Mouse (Mus musculus) adrenal gland (tissue): ENCODE data around the gene Saal1.
"Not testable (repeated sequence)": the region's sequence is repeated elsewhere in the genome, so short reads cannot be mapped to it uniquely, and the experiment has no call there.

Experiments
- intact Hi-C: fragments of 180-260 bp; cut with DNase I; formaldehyde crosslinking; loops from one replicate; pipeline ENCODE4 v1.15.1; 2025
- long read RNA-seq, 2 experiments: library from polyadenylated mRNA; unstranded; transcript quantifications; one replicate each; pipeline ENCODE4 v2.0.0; 2020; ENCODE audit warnings: borderline replicate concordance in 1 of 2; ENCODE audit not compliant: insufficient replicate concordance in 1 of 2

Saal1 gene
- long read RNA-seq, experiment 1, full-length matches to known transcripts: 18 of 21 reads
- long read RNA-seq, experiment 1, partial matches to known transcripts: 0 of 21 reads
- long read RNA-seq, experiment 1, other reads (novel, unspliced or antisense): 3 of 21 reads
- long read RNA-seq, experiment 2, full-length matches to known transcripts: 28 of 32 reads
- long read RNA-seq, experiment 2, partial matches to known transcripts: 1 of 32 reads
- long read RNA-seq, experiment 2, other reads (novel, unspliced or antisense): 3 of 32 reads

DNA sequence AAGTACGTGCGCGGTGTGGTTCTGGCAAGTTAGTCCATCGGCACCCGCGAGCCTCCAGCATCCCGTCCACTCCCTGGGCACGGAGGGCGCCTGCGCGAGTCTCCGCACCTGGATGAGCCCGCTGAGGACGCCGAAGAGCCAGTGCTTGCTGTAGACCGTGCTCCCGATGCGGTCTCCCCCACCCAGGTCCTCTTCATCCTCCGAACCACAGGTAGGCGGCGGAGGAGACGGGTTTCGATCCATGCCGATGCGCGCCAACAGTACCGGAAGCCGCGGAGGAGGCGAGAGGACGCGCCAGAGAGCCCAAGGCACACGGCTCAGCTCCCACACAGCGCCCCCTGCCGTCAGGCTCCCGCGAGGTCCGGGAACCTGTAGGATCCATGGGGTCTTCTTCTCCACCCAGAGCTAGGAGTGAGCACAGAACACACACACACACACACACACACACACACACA is at the start of gene Saal1:
Saal1 (minus strand) TSS at position 291 of the 455 bp plus-strand sequence.
- intact Hi-C loops: loop anchor here (5.0 kb wide), 1 partner anchor 137 kb away; no protein-coding TSS in a partner anchor

DNA sequence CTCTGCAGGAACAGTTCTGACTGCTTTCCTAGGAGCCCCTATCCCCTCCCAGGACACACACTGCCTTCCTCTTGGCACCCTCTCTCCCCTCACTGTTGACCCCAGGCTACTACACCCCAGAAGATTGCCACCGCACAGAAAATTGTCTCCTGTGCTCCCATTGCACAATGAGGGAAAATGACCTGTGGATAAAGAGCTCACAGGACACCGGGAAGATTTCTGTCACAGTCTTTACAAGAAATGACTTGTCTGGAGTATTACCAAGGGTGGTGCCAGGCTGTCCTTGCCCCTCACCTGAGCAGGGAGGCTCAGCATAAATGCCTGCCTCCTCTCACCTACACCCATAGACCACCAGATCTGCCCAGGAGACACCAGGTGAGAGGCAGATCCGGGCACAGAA is 41.0 kb upstream of the Saal1 start, which contains the start of gene Saa2:
Saa2 (plus strand) TSS at position 301 of the 400 bp plus-strand sequence.
- intact Hi-C loops: no loop called here

DNA sequence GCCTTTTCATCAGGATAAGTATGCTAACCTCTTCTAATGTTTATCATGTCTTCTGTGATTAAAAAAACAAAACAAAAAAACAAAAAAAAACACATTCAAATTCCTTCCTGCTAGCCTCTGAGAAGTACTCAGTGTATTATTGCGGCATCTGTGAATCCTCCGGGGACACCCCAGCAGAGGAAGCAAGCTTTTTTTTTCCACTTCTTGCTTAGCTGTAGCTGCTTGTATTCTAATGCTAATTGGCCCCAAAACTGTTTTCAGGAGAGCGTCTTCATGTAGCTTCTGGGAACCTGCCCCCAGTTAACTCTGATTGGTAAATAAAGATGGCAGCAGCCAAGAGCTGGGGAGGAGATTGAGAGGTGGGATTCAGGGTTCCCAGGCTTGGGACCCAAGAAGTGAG is 38.0 kb upstream of the Saal1 start:
- intact Hi-C loops: no loop called here

- intact Hi-C loops: no loop called here
Observed at GRCm38 (mm10) chr7:46746381-46746780, 35.9 kb upstream of the Saal1 start.

- intact Hi-C loops: no loop called here
Observed at GRCm38 (mm10) chr7:46745816-46746215, 35.3 kb upstream of the Saal1 start.

GRCm38 (mm10) chr7:46742880-46743279 is 32.4 kb upstream of the Saal1 start, which contains the start of gene Saa1:
Gene Saa1, minus strand, starts transcription at chr7:46742980.
- intact Hi-C loops: not testable (repeated sequence)

- intact Hi-C loops: not testable (repeated sequence)
Observed at GRCm38 (mm10) chr7:46740041-46740440, 29.6 kb upstream of the Saal1 start.

- intact Hi-C loops: no loop called here
Observed at GRCm38 (mm10) chr7:46738561-46739460, 28.3 kb upstream of the Saal1 start.

DNA sequence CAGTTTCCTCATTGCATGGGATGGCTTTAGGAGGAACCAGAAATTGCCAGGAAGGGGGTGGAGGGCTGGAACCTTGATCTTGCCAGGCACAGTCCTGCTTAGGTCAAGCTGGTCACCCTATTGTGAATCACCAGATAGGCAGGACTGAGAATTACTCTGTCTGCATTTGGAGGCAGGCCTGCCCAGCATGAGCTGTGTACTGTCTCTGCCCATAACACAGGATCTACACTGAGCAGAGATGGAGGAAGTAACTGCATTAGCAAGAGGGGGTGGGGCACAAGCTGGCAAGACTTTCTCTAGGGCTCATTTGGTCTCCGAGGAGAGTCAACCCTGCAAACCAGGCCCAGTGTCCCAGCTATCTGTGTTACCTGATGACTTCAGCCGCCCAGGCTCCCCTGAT is 24.5 kb upstream of the Saal1 start:
- intact Hi-C loops: no loop called here

GRCm38 (mm10) chr7:46732458-46732857 is 22.0 kb upstream of the Saal1 start, which contains the start of gene Saa4:
Gene Saa4, minus strand, starts transcription at chr7:46732603.
- intact Hi-C loops: no loop called here

DNA sequence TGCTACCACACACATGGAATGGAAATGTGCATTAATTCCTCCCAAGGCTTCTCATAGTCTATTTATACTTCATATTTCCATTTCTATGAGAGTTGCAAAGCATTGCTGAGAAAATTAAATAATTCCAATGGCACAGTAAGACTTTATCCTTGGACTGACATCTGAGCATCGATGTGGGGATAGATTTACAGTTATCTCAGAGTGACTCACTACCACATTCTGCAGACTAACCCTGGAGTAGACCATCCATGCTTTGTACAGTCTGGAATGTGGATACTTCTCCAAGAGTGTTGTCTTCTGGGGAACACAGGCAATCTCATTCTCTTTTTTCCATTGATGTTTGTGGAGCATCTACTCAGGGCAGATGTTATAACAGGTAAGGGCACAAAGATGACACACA is 17.1 kb upstream of the Saal1 start:
- intact Hi-C loops: no loop called here

GRCm38 (mm10) chr7:46724396-46724795 is 13.9 kb upstream of the Saal1 start:
- intact Hi-C loops: no loop called here

- intact Hi-C loops: no loop called here
Observed at GRCm38 (mm10) chr7:46723849-46724248, 13.4 kb upstream of the Saal1 start.

GRCm38 (mm10) chr7:46723354-46723753 is 12.9 kb upstream of the Saal1 start:
- intact Hi-C loops: no loop called here

- intact Hi-C loops: no loop called here
Observed at GRCm38 (mm10) chr7:46720460-46720859, 10.0 kb upstream of the Saal1 start.

- intact Hi-C loops: no loop called here
Observed at GRCm38 (mm10) chr7:46719526-46719925, 9.0 kb upstream of the Saal1 start.

DNA sequence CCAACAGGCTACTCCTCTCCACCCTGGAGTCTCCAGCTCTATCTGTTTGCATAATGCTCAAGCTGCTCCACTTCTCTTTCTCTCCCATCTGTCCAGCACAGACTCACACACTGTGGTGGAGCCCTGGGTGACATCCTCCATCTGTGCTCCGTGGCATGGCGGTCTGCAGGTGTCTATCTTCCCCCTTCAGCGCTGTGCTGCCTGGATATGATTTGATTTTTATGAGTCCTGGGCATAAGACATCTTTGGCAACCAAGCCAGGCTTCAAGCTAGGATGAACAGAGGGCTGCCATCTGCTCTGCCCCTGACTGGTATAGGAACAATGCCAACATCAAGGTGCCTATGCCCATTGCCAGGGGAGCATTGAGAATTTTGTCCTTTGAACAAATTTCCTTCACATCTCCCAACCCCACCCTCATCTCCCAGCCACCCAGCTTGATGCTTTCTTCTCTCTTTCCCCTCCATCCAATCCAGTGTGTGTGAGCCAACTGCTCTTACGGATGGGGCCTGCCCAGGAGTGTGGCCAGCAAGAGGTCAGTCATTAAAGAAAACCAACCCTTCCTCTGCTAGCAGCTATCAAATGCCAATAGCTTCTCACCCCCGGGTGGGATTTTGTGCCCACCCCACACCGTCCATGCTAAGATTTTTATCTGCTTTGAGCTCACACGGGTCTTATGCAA is 8.3 kb upstream of the Saal1 start:
- intact Hi-C loops: no loop called here

GRCm38 (mm10) chr7:46716897-46717296 is 6.4 kb upstream of the Saal1 start:
- intact Hi-C loops: loop anchor here (1.0 kb wide), 1 partner anchor 53 kb away; no protein-coding TSS in a partner anchor

DNA sequence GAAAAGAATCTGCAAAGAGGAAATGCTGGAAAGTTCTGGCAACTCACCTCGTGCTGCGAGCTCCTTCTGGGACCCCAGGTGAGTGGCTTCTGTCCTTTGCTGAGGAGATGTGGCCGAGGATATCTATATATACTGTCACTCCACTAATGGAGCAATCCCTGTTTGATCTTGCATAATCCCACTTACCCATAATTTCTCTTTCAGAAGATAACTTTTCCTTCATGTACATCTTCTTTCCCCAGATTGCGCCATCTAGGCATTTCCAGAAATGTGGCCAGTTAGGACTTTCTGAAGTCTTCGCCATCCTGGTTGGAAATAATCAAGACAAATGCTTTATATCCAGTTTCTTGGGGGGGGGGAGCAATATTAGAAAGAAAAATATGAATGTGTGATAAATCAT is 5.1 kb upstream of the Saal1 start, which contains the start of gene Saa3:
Saa3 (minus strand) TSS at position 101 of the 400 bp plus-strand sequence.
- intact Hi-C loops: no loop called here

- intact Hi-C loops: loop anchor here (5.0 kb wide), 1 partner anchor 133 kb away; no protein-coding TSS in a partner anchor
Observed at GRCm38 (mm10) chr7:46714518-46714917, 4.0 kb upstream of the Saal1 start.

DNA sequence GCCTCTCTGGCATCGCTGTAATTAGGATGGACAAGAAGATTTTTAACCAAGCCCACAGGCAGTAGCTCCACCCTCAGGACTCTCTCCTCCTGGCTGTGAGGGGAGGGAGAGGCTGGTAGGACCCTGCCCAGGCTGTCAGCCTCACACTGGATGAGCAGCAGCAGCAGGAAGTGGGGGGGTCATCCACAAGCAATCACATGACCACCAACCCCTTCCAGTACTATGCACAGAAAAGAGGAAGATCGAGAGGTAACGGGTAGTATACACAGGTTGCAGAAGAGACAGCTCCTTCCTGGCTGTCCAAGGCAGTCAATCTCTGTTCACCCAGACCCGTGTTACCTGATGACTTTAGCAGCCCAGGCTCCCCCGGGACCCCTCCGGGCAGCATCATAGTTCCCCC is 1.8 kb upstream of the Saal1 start:
- intact Hi-C loops: loop anchor here (5.0 kb wide), 1 partner anchor 135 kb away; no protein-coding TSS in a partner anchor
